26 mouse cellular contexts compared by ENCODE assay signal in genomic region chr3:152872054-152872453, GRCm38 (mm10).
DNase-seq lines count a peak whose midpoint lies in the region; ATAC-seq and TF ChIP-seq lines count a peak whose summit lies in the region.
"Had no signal": no experiment of that assay in that cellular context is flagged by ENCODE, and none has a peak within 500 bp of the region (broad histone marks: within the 10 kb centered on the region; RNA-seq: fewer than 3 reads in every experiment).

No protein-coding gene starts in this region.

- H3K4me1 ChIP-seq in forebrain, embryonic 11.5 days (replicated peaks; ENCODE audit: control insufficient read depth, insufficient read depth, low read length), result no peaks in the 10 kb centered on the region
- 0 out of 2 replicates have a peak, but pooled peaks cover 3% of the 10 kb centered on the region for H3K4me1 ChIP-seq in forebrain, embryonic 16.5 days (replicated peaks; ENCODE audit: control insufficient read depth, insufficient read depth, low read length)
- H3K4me1 ChIP-seq in hindbrain, embryonic 13.5 days (replicated peaks), result peaks cover 43% of the 10 kb centered on the region
- no peaks in the 10 kb centered on the region; the same call in 1 of the 2 replicates for H3K4me1 ChIP-seq in hindbrain, embryonic 11.5 days (replicated peaks; ENCODE audit: control insufficient read depth, insufficient read depth, low read length)
- 0 out of 2 replicates have a peak, but pooled peaks cover 10% of the 10 kb centered on the region for H3K4me1 ChIP-seq in midbrain, postnatal 0 days (ENCODE audit: insufficient read depth, low read length)
- H3K4me1 ChIP-seq: heart, embryonic 13.5 days; liver, embryonic 13.5 days had no signal

- no peaks in the 10 kb centered on the region for H3K9me3 ChIP-seq in forebrain, embryonic 11.5 days (ENCODE audit: control insufficient read depth, low read length)
- no peaks in the 10 kb centered on the region for H3K9me3 ChIP-seq in forebrain, embryonic 16.5 days (ENCODE audit: control insufficient read depth, low read length)
- H3K9me3 ChIP-seq in hindbrain, embryonic 13.5 days, result no peaks in the 10 kb centered on the region
- H3K9me3 ChIP-seq in hindbrain, embryonic 11.5 days (ENCODE audit: control insufficient read depth, low read length), result no peaks in the 10 kb centered on the region
- H3K9me3 ChIP-seq in midbrain, postnatal 0 days (ENCODE audit: low read length), result no peaks in the 10 kb centered on the region
- H3K9me3 ChIP-seq: heart, embryonic 13.5 days; kidney, embryonic 15.5 days; liver, embryonic 13.5 days; neural tube, embryonic 12.5 days had no signal

- WGBS in forebrain, embryonic 11.5 days, result 80% methylated on average over 12 of the region's 12 CpGs
- 46% methylated on average over 12 of the region's 12 CpGs for WGBS in forebrain, embryonic 16.5 days
- 44% methylated on average over 12 of the region's 12 CpGs for WGBS in hindbrain, embryonic 13.5 days
- WGBS in hindbrain, embryonic 11.5 days, result 75% methylated on average over 12 of the region's 12 CpGs
- WGBS in midbrain, postnatal 0 days, result 26% methylated on average over 12 of the region's 12 CpGs

- H3K27ac ChIP-seq in forebrain, embryonic 11.5 days (ENCODE audit: low read depth, low read length), result no peak overlapping the region
- no peak overlapping the region for H3K27ac ChIP-seq in forebrain, embryonic 16.5 days (ENCODE audit: low read length)
- peak overlapping the region; percentile 68 for H3K27ac ChIP-seq in hindbrain, embryonic 13.5 days
- H3K27ac ChIP-seq in hindbrain, embryonic 11.5 days (ENCODE audit: low read depth, low read length), result no peak overlapping the region
- peak overlapping the region; percentile 55; the same call in 1 of the 2 replicates for H3K27ac ChIP-seq in midbrain, postnatal 0 days (ENCODE audit: low read depth, low read length)
- H3K27ac ChIP-seq: heart, embryonic 13.5 days; kidney, embryonic 15.5 days; liver, embryonic 13.5 days; neural tube, embryonic 12.5 days had no signal

- no peak for TF ChIP-seq CTCF in brain, embryonic 14.5 days (IDR thresholded peaks at IDR 0.05; ENCODE audit: borderline replicate concordance, extremely low read depth, insufficient read depth, insufficient read length)
- no peak for TF ChIP-seq CTCF in midbrain, postnatal 0 days (IDR thresholded peaks at IDR 0.05)

- no peaks in the 10 kb centered on the region for H3K36me3 ChIP-seq in forebrain, embryonic 11.5 days (ENCODE audit: control insufficient read depth, insufficient read depth, low read length)
- no peaks in the 10 kb centered on the region for H3K36me3 ChIP-seq in forebrain, embryonic 16.5 days (ENCODE audit: control insufficient read depth, insufficient read depth)
- H3K36me3 ChIP-seq in hindbrain, embryonic 13.5 days, result no peaks in the 10 kb centered on the region
- no peaks in the 10 kb centered on the region for H3K36me3 ChIP-seq in hindbrain, embryonic 11.5 days (ENCODE audit: control insufficient read depth, insufficient read depth, low read length)
- no peaks in the 10 kb centered on the region for H3K36me3 ChIP-seq in midbrain, postnatal 0 days (ENCODE audit: insufficient read depth, low read length)
- H3K36me3 ChIP-seq: heart, embryonic 13.5 days; kidney, embryonic 15.5 days; liver, embryonic 13.5 days; neural tube, embryonic 12.5 days had no signal

- no peak for TF ChIP-seq POLR2A in brain, embryonic 14.5 days (IDR thresholded peaks at IDR 0.05; ENCODE audit: borderline replicate concordance, extremely low read depth, insufficient read depth, insufficient read length, poor library complexity, severe bottlenecking)

- DNase-seq in forebrain, embryonic 11.5 days (ENCODE audit: low spot score), result peak; percentile 42
- DNase-seq in hindbrain, embryonic 11.5 days (ENCODE audit: low spot score), result no peak
- DNase-seq in brain, embryonic 14.5 days (ENCODE audit: low read depth), result peak; percentile 70
- no peak for DNase-seq in midbrain, postnatal 0 days (ENCODE audit: low spot score)
- no peak for DNase-seq in right cerebral cortex, adult 2 months (ENCODE audit: low spot score in 2 of 2)
- no peak for DNase-seq in spleen, postnatal 10 days (ENCODE audit: low spot score in 2 of 2)
- DNase-seq: adrenal gland, postnatal 10 days; cerebellum, adult 2 months; cerebellum, postnatal 25 days; gastrocnemius, postnatal 10 days; heart, adult 18-20 months; heart, postnatal 14 days; kidney, adult 11 months; kidney, postnatal 36 days; layer of hippocampus, adult 9-11 months; liver, embryonic 13.5 days; lung, adult 2 months; lung, postnatal 14 days; right cerebral cortex, postnatal 14 days; spleen, adult 18-20 months; thymus, postnatal 14 days had no signal

- no peaks in the 10 kb centered on the region for H3K27me3 ChIP-seq in forebrain, embryonic 11.5 days (ENCODE audit: control insufficient read depth, insufficient read depth, low read length)
- H3K27me3 ChIP-seq in forebrain, embryonic 16.5 days (replicated peaks; ENCODE audit: control insufficient read depth, insufficient read depth, low read length), result no peaks in the 10 kb centered on the region
- no peaks in the 10 kb centered on the region for H3K27me3 ChIP-seq in hindbrain, embryonic 13.5 days
- H3K27me3 ChIP-seq in hindbrain, embryonic 11.5 days (ENCODE audit: control insufficient read depth, insufficient read depth, low read length), result no peaks in the 10 kb centered on the region
- no peaks in the 10 kb centered on the region for H3K27me3 ChIP-seq in midbrain, postnatal 0 days (ENCODE audit: insufficient read depth, low read length)
- H3K27me3 ChIP-seq: heart, embryonic 13.5 days; kidney, embryonic 15.5 days; liver, embryonic 13.5 days; neural tube, embryonic 12.5 days had no signal

- no peak overlapping the region for H3K4me2 ChIP-seq in forebrain, embryonic 11.5 days (ENCODE audit: low read depth, low read length, severe bottlenecking)
- no peak overlapping the region for H3K4me2 ChIP-seq in forebrain, embryonic 16.5 days (ENCODE audit: low read length)
- H3K4me2 ChIP-seq in hindbrain, embryonic 13.5 days, result peak overlapping the region; percentile 9; the same call in 1 of the 2 replicates
- H3K4me2 ChIP-seq in hindbrain, embryonic 11.5 days (replicated peaks; ENCODE audit: low read depth, low read length), result no peak overlapping the region
- no peak overlapping the region for H3K4me2 ChIP-seq in midbrain, postnatal 0 days (ENCODE audit: low read depth, low read length, poor library complexity, severe bottlenecking)
- H3K4me2 ChIP-seq: heart, embryonic 13.5 days; kidney, embryonic 15.5 days; liver, embryonic 13.5 days; neural tube, embryonic 12.5 days had no signal

- no peak for ATAC-seq in forebrain, embryonic 11.5 days (replicated peaks; ENCODE audit: low FRiP score)
- no peak for ATAC-seq in forebrain, embryonic 16.5 days
- no peak for ATAC-seq in hindbrain, embryonic 13.5 days (ENCODE audit: low FRiP score)
- no peak for ATAC-seq in hindbrain, embryonic 11.5 days (ENCODE audit: low FRiP score)
- no peak for ATAC-seq in midbrain, postnatal 0 days (ENCODE audit: low FRiP score)

- no peak overlapping the region for H3K4me3 ChIP-seq in forebrain, embryonic 11.5 days (ENCODE audit: low read depth, low read length)
- no peak overlapping the region for H3K4me3 ChIP-seq in forebrain, embryonic 16.5 days (replicated peaks; ENCODE audit: low read length)
- no peak overlapping the region for H3K4me3 ChIP-seq in hindbrain, embryonic 13.5 days
- H3K4me3 ChIP-seq in hindbrain, embryonic 11.5 days (ENCODE audit: low read depth, low read length), result no peak overlapping the region
- H3K4me3 ChIP-seq in midbrain, postnatal 0 days (ENCODE audit: low read depth, low read length), result no peak overlapping the region
- H3K4me3 ChIP-seq: heart, embryonic 13.5 days; kidney, embryonic 15.5 days; liver, embryonic 13.5 days; neural tube, embryonic 12.5 days had no signal

- no peak overlapping the region for H3K9ac ChIP-seq in forebrain, embryonic 11.5 days (ENCODE audit: low read length)
- no peak overlapping the region for H3K9ac ChIP-seq in forebrain, embryonic 16.5 days (replicated peaks; ENCODE audit: low read depth, low read length)
- peak overlapping the region; percentile 46; the same call in 1 of the 2 replicates for H3K9ac ChIP-seq in hindbrain, embryonic 13.5 days
- H3K9ac ChIP-seq in hindbrain, embryonic 11.5 days (ENCODE audit: low read depth, low read length), result no peak overlapping the region
- no peak overlapping the region for H3K9ac ChIP-seq in midbrain, postnatal 0 days (replicated peaks; ENCODE audit: low read length, poor library complexity, severe bottlenecking)
- H3K9ac ChIP-seq: heart, embryonic 13.5 days; kidney, embryonic 15.5 days; liver, embryonic 13.5 days; neural tube, embryonic 12.5 days had no signal

Comparison
In these comparisons a context has a peak if more than half of its experiments do, and no peak if none do; other contexts are left out.
1. H3K27ac ChIP-seq: peak in hindbrain, embryonic 13.5 days (single experiment) and midbrain, postnatal 0 days (single experiment); none in forebrain, embryonic 11.5 days (single experiment), forebrain, embryonic 16.5 days (single experiment) and hindbrain, embryonic 11.5 days (single experiment).
2. DNase-seq: peak in forebrain, embryonic 11.5 days (single experiment) and brain, embryonic 14.5 days (single experiment); none in hindbrain, embryonic 11.5 days (single experiment), midbrain, postnatal 0 days (single experiment), right cerebral cortex, adult 2 months (0 of 2) and spleen, postnatal 10 days (0 of 2).